Mouse (Mus musculus) intestine, embryonic 15.5 days (tissue): ENCODE data around the gene Nrtn. TPM values are rescaled to one million over a fixed set of nuclear protein-coding genes. Genes with fewer than 3 reads are reported as not detected.

ENCODE experiments used
- ATAC-seq: fragments of 200-750 bp; cut with Nextera tagmentation; 2 replicates; pipeline ENCODE4 v1.8.0; 2017; ENCODE audit warnings: moderate TSS enrichment, moderate library complexity
- H3K27ac ChIP-seq: fragments of 300-500 bp; sonication (generic); 2 replicates; pipeline ENCODE4 v1.5.1; 2015; ENCODE audit warnings: mild to moderate bottlenecking, inconsistent platforms
- H3K27me3 ChIP-seq: fragments of 300-500 bp; sonication (generic); replicated peaks from 2 replicates; pipeline ENCODE4 v1.6.1; 2015; ENCODE audit warnings: inconsistent platforms
- H3K36me3 ChIP-seq: fragments of 300-500 bp; sonication (generic); 2 replicates; pipeline ENCODE4 v1.6.1; 2015; ENCODE audit warnings: inconsistent platforms
- H3K4me1 ChIP-seq: fragments of 300-500 bp; sonication (generic); replicated peaks from 2 replicates; pipeline ENCODE4 v1.6.1; 2015; ENCODE audit warnings: inconsistent platforms
- H3K4me2 ChIP-seq: fragments of 300-500 bp; sonication (generic); replicated peaks from 2 replicates; pipeline ENCODE4 v1.6.1; 2015; ENCODE audit warnings: mild to moderate bottlenecking, inconsistent platforms
- H3K4me3 ChIP-seq: fragments of 300-500 bp; sonication (generic); replicated peaks from 2 replicates; pipeline ENCODE4 v1.5.1; 2015; ENCODE audit warnings: inconsistent platforms
- H3K9ac ChIP-seq: fragments of 300-500 bp; sonication (generic); 2 replicates; pipeline ENCODE4 v1.6.1; 2015; ENCODE audit warnings: inconsistent platforms
- H3K9me3 ChIP-seq: fragments of 300-500 bp; sonication (generic); 2 replicates; pipeline ENCODE4 v1.6.1; 2016; ENCODE audit warnings: inconsistent platforms
- WGBS: fragments of 180-500 bp; shearing (Covaris S2); methylation state at CpG from one replicate; pipeline ENCODE4 v1.1.7; 2015; 5-methylcytosine and 5-hydroxymethylcytosine counted together
- polyA plus RNA-seq: library from polyadenylated mRNA; unstranded; fragments of >200 nt; fragmentation: Nextera tagmentation; extraction: Ambion mirVana; gene quantifications from 2 replicates; pipeline ENCODE4 v1.2.1, GENCODE M21; 2015

Gene Nrtn
- polyA plus RNA-seq = 9.9 and 10.7 TPM in 2 replicates

DNA sequence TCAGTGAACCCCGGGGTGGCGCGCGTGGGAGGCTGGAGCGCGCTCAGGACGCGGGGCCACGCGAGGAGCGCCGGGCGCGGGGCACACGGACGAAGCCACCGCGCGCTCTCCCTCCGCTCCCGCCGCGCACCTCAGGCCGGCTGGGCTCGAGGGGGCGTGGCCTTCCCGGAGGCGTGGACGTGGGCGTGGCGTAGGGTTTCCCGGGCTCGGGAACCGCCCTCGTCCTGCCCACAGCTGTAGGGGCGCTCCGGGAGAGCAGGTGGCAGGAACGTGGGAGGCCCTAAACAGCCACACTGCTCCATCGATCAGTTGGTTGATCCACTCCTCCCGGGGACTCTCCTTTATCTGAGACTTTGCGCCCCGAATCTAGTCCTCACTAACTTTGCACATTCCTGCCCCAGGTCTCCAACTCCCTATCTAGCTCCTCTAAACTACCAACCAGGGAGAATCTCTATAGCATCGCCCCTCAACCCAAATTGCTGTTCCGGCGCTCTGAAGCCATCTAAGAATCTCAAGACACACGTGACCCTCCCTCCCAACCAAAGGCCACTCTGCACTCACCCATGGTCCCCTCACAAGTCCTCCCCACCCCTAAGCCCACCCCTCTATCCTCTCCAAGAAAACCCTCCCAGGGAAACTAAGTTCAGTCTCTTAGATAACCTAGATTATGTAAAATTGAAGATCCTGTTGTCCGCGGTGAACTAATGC is at the start of gene Nrtn:
Gene Nrtn (minus strand): TSS at position 115 of the 708 bp plus-strand sequence.
- peak within 1 kb of the TSS; percentile 59 for H3K4me3 ChIP-seq
- peak within 1 kb of the TSS; percentile 100 for H3K4me2 ChIP-seq
- H3K27me3 ChIP-seq = peaks cover 38% of the 10 kb centered on the region
- peaks cover 48% of the 10 kb centered on the region for H3K4me1 ChIP-seq
- H3K36me3 ChIP-seq = no peaks in the 10 kb centered on the region
- H3K9ac ChIP-seq = peak within 1 kb of the TSS; percentile 61
- H3K9me3 ChIP-seq = no peaks in the 10 kb centered on the region
- ATAC-seq = peak; percentile 71
- H3K27ac ChIP-seq = peak within 1 kb of the TSS; percentile 32; the same call in 1 of the 2 replicates
- WGBS = under 1% methylated on average over 38 of the region's 48 CpGs

DNA sequence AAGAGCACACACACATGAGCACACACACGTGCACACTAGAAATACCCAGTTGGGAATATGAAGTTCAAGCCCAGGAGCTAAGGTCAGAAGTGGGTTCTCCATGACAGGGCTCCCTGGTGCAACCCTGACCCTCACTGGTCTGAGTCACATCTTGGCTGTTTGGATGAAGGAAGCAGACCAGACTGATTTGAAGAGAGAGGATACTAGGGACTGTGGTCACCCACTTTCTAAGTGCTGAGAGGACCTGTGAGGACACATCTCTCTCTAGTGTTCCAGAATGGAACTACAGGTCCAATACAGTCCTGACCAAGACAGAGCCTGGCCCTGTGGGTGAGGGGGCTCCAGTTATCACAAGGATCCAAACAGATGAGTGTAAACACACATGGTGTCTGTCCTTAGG is 48.5 kb upstream of the Nrtn start:
- Histone ChIP-seq H3K9me3 (no peaks in the 10 kb centered on the region), H3K4me3 (no peak overlapping the region), H3K27ac (no peak overlapping the region), H3K9ac (no peak overlapping the region), H3K4me1 (peaks cover 14% of the 10 kb centered on the region), H3K4me2 (no peak overlapping the region), H3K36me3 (no peaks in the 10 kb centered on the region), H3K27me3 (no peaks in the 10 kb centered on the region; the same call in 1 of the 2 replicates)
- no peak for ATAC-seq
- 76% methylated on average over 1 of the region's 1 CpGs for WGBS

DNA sequence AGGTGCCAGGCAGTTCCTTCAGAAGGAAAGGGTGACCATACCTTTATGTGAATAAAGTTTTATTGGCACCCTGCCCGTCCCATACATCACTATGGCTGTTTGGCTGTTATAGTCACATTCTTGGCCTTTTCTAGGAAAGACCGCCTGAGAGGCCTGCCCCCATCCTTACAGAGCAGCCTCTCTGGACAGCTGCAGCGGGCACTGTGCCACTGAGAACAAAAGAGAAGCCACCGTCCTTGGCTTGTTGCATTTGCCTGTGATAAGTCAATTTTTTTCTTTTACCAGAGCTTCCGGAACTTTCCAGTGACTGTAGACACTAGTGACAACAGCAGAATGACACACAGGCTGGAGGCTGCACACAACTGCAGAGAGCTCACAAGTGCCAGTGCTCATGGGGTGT is 47.6 kb upstream of the Nrtn start:
- ATAC-seq = no peak
- no peak overlapping the region for H3K27ac ChIP-seq
- peaks cover 6% of the 10 kb centered on the region for H3K4me1 ChIP-seq
- H3K36me3 ChIP-seq = no peaks in the 10 kb centered on the region
- 76% methylated on average over 5 of the region's 5 CpGs for WGBS
- H3K9ac ChIP-seq = no peak overlapping the region
- H3K4me2 ChIP-seq = no peak overlapping the region
- no peaks in the 10 kb centered on the region; the same call in 1 of the 2 replicates for H3K27me3 ChIP-seq
- H3K9me3 ChIP-seq = no peaks in the 10 kb centered on the region
- H3K4me3 ChIP-seq = no peak overlapping the region

DNA sequence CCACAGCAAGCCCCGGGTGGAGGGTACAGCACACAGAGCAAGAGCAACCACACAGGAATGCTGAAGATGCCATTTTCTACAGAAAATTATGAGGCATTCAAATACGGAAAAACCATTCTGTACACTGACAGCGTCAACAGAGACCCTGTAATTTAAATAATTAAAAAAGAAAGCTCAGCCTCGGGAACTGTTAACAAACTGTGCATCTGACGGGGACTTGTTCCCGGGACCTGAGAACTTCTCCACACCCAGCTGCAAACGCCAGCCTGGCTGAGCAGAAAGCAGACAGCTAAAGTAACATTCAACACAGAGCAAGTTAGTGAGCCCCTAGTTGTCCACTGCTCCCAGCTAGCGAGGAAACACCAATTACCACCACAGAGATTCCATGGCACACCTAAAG is 44.7 kb upstream of the Nrtn start:
- Histone ChIP-seq H3K4me2 (no peak overlapping the region), H3K4me1 (0 out of 2 replicates have a peak, but pooled peaks cover 3% of the 10 kb centered on the region), H3K27me3 (no peaks in the 10 kb centered on the region), H3K4me3 (no peak overlapping the region), H3K27ac (no peak overlapping the region), H3K36me3 (no peaks in the 10 kb centered on the region), H3K9me3 (no peaks in the 10 kb centered on the region), H3K9ac (no peak overlapping the region)
- WGBS = 81% methylated on average over 8 of the region's 8 CpGs
- no peak for ATAC-seq

DNA sequence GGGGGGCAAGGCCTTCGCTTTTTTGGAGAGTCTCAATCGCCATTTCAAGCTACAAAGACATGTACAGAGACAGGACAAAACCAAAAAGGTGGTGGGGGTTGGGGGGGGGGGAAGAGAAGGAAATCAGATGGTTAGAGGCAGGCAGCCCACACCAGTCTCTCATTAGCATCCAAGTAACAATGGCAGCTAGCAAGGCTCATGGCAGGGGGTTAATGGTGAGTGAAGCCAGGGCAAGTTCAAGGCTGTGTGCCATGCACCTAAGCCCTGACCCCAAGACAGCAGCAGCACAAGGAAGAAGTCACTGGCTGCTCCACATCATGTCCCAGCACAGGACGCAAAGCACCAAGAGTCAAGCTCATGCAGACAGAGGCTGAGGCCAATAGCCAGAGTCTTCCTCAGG is 41.9 kb upstream of the Nrtn start:
- Histone ChIP-seq H3K4me3 (no peak overlapping the region), H3K4me1 (no peaks in the 10 kb centered on the region), H3K9ac (no peak overlapping the region), H3K27ac (no peak overlapping the region), H3K27me3 (no peaks in the 10 kb centered on the region), H3K4me2 (no peak overlapping the region), H3K36me3 (no peaks in the 10 kb centered on the region), H3K9me3 (no peaks in the 10 kb centered on the region)
- no peak for ATAC-seq
- 80% methylated on average over 3 of the region's 3 CpGs for WGBS

DNA sequence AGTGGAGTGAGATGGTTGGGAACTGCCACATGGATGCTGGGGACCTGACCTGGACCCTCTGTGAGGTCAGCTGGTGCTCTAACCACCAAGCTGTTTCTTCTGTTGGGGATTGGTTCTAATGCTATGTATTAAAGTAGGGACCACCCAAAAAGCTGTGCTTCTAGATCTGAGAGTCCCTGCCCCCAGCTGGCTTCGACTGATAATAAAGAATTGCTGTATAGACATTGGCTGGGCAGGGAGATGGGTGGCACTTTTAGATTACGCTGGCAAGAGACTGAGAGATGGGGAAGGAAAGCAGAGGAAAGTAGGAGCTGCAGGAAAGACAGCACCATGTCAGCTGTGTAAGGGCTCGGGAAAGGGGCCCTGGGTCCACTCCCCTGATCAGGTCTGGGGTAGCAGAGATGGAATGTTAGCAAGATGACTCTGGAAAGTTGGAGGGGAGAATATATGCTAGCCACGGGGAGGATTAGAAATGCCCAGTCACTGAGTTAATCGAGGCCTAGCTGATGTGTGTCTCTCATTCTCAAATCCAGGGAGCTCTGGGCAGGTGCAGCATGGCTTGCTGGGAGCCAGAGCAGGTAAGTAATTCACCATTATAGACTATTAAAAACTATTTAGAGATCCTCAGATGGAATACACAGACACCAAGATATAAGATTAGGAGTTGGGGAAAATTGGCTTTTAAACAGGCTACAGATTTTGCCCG is 36.4 kb upstream of the Nrtn start:
- H3K9me3 ChIP-seq = no peaks in the 10 kb centered on the region
- H3K27ac ChIP-seq = no peak overlapping the region
- 69% methylated on average over 6 of the region's 6 CpGs for WGBS
- H3K27me3 ChIP-seq = no peaks in the 10 kb centered on the region
- no peak overlapping the region for H3K4me2 ChIP-seq
- no peaks in the 10 kb centered on the region for H3K36me3 ChIP-seq
- H3K9ac ChIP-seq = no peak overlapping the region
- no peak overlapping the region for H3K4me3 ChIP-seq
- peak; percentile 20; the same call in 1 of the 2 replicates for ATAC-seq
- 0 out of 2 replicates have a peak, but pooled peaks cover under 1% of the 10 kb centered on the region for H3K4me1 ChIP-seq

DNA sequence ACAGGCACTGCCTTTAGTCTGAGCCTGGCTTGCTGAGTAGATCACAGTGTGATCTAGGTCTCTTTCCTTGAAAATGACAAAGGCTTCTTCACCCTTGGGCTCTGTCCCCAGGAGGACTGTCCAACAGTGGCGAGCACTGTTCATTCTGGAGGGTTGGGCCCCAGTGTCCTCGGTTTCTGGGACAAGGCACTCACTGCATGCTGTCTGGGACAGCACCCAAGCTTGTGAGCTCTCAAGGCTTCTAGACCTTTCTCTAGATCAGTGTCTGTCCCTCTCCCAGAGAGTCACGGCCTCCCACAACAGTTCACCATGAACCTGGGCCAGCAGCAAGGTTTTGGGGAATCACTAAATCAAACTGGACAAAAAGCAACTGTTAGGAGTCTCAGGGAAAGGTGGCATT is 35.3 kb upstream of the Nrtn start:
- no peaks in the 10 kb centered on the region for H3K36me3 ChIP-seq
- 85% methylated on average over 3 of the region's 3 CpGs for WGBS
- H3K4me3 ChIP-seq = no peak overlapping the region
- H3K4me2 ChIP-seq = no peak overlapping the region
- H3K27ac ChIP-seq = no peak overlapping the region
- no peaks in the 10 kb centered on the region for H3K9me3 ChIP-seq
- no peak overlapping the region for H3K9ac ChIP-seq
- no peaks in the 10 kb centered on the region for H3K27me3 ChIP-seq
- ATAC-seq = no peak
- 0 out of 2 replicates have a peak, but pooled peaks cover 3% of the 10 kb centered on the region for H3K4me1 ChIP-seq

DNA sequence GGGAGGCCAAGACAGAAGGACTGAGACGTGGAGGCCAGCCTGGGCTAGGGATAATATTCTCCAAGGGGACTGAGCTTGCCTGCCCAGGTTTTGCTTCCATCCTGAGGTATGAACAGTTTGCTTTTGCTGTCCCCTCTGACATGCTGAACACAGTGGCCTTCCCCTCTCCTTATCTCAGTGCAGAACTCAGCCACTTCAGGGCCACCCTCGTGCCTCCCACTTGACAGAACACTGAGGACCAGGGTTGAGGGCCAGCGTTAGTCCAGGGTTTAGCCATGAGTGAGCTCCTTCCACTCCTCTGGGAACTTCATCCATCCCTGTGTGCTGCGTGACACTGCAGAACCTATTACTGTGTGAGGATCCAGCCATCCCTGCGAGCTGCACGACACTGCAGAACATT is 32.0 kb upstream of the Nrtn start:
- no peak overlapping the region for H3K4me2 ChIP-seq
- no peaks in the 10 kb centered on the region for H3K36me3 ChIP-seq
- no peaks in the 10 kb centered on the region for H3K9me3 ChIP-seq
- 78% methylated on average over 6 of the region's 6 CpGs for WGBS
- 0 out of 2 replicates have a peak, but pooled peaks cover 3% of the 10 kb centered on the region for H3K4me1 ChIP-seq
- H3K9ac ChIP-seq = no peak overlapping the region
- no peak for ATAC-seq
- H3K4me3 ChIP-seq = no peak overlapping the region
- H3K27ac ChIP-seq = no peak overlapping the region
- no peaks in the 10 kb centered on the region for H3K27me3 ChIP-seq

DNA sequence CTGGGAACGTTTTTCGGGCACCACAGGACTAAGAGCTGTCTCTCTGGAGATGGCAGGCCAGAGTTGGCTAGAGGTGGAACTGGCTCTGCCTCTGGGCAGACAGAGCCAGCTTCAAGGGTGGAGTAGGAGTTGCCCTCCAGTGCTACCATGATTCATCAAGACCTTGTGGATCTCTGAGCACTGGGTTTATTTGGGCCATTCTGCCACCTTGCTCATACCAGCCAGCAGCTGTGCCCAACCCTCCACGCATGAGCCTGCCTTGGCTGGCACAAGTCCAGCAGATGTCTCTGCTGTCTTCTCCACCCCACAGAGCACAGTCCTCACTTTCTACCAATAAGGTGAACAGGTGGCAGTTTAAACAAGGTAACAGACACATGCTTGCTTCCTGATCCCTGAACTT is 31.6 kb upstream of the Nrtn start:
- Histone ChIP-seq H3K9ac (no peak overlapping the region), H3K27ac (no peak overlapping the region), H3K27me3 (no peaks in the 10 kb centered on the region), H3K4me3 (no peak overlapping the region), H3K4me2 (no peak overlapping the region), H3K9me3 (no peaks in the 10 kb centered on the region), H3K4me1 (0 out of 2 replicates have a peak, but pooled peaks cover 3% of the 10 kb centered on the region), H3K36me3 (no peaks in the 10 kb centered on the region)
- ATAC-seq = no peak
- WGBS = 53% methylated on average over 3 of the region's 3 CpGs

DNA sequence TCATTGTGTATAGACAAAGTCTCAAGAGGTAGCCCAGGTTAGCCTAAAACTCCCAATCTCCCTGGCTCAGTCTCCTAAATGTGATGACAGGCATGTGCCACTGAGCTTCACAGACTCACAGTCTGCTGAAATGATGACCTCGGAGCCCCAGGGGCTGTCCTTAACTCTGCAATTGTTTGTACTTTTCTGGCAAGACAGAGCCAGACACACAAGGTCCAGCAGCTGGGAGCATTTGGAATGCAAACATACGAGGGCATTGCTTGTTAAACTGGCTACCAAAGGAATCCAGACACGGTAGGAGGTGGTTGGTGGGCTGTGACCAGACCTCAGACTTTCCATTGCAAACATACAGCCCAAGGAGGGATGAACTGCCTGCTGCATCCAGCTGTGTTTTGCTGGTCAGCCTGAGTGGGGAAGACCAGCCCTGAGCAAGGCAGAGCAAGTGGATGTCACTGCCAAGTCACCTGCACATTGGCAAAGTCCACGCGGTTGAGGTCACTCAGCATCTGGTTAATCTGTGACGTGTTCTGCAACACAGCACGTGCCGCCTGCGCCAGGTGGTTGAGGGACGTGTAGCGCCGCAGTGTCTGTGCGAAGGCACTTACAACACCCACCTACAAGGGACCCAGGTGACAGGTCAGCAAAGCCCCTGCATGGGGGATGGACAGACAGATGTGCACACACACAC is 23.1 kb upstream of the Nrtn start:
- Histone ChIP-seq H3K4me2 (no peak overlapping the region), H3K4me3 (no peak overlapping the region), H3K4me1 (peaks cover 4% of the 10 kb centered on the region; the same call in 1 of the 2 replicates), H3K9me3 (no peaks in the 10 kb centered on the region), H3K9ac (no peak overlapping the region), H3K27me3 (no peaks in the 10 kb centered on the region), H3K36me3 (no peaks in the 10 kb centered on the region), H3K27ac (no peak overlapping the region)
- 62% methylated on average over 13 of the region's 13 CpGs for WGBS
- ATAC-seq = no peak

DNA sequence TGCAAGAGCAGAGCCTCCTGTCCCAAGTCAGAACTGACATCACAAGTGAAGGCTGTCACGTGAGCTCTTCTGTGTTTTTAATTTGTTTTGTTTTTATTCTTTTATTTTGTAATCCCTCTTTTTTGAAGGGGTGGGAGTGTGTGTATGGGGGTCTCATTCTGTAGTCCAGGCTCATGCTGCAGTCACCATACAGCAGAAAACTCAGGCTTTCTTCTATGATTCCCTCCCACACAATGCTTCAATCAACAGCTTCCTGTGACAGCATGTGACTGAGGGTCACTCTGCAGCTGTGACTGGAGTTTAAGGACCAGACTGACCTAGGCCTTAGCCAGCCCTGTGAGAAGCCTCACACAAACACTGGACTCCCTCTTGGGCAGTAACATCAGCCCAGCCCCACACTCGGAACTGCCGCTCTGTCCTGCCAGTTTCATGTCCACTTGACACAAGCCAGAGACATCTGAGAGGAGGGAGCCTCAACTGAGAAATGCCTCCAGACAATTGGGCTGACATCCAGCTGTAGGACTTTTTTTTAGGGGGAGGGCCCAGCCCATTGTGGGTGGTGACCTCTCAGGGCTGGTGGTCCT is 21.5 kb upstream of the Nrtn start:
- peak; percentile 52 for ATAC-seq
- peak overlapping the region; percentile 24; the same call in 1 of the 2 replicates for H3K27ac ChIP-seq
- H3K27me3 ChIP-seq = no peaks in the 10 kb centered on the region
- no peaks in the 10 kb centered on the region for H3K9me3 ChIP-seq
- no peaks in the 10 kb centered on the region for H3K36me3 ChIP-seq
- no peak overlapping the region for H3K4me3 ChIP-seq
- WGBS = 61% methylated on average over 3 of the region's 3 CpGs
- no peak overlapping the region for H3K4me2 ChIP-seq
- H3K4me1 ChIP-seq = peaks cover 4% of the 10 kb centered on the region; the same call in 1 of the 2 replicates
- no peak overlapping the region for H3K9ac ChIP-seq

DNA sequence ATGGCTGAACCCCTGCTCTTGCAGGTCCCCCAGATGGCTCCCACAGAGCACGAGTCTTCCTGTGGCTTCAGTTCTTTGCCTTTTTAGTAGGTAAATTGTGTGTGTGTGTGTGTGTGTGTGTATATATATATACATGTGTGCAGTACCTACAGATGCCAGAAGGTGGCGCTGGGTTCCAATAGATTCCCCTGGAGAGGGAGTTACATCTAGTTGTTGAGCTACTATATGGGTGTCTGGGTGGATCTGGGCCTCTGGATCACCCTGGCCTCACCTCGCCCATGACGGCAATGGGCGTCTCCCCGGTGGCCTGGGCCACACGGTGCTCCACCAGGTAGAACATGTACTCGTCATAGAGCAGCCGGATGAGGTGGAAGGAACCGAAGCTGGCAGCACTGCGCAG is 20.2 kb upstream of the Nrtn start:
- WGBS = 93% methylated on average over 11 of the region's 11 CpGs
- H3K4me2 ChIP-seq = no peak overlapping the region
- no peaks in the 10 kb centered on the region for H3K36me3 ChIP-seq
- peaks cover 4% of the 10 kb centered on the region; the same call in 1 of the 2 replicates for H3K4me1 ChIP-seq
- no peak for ATAC-seq
- no peaks in the 10 kb centered on the region for H3K9me3 ChIP-seq
- no peaks in the 10 kb centered on the region for H3K27me3 ChIP-seq
- no peak overlapping the region for H3K27ac ChIP-seq
- H3K9ac ChIP-seq = no peak overlapping the region
- H3K4me3 ChIP-seq = no peak overlapping the region
